Mouse (Mus musculus) layer of hippocampus, adult 8-10 months (tissue): Measurements from ENCODE around the gene Arid4a. TPM values are rescaled to one million over a fixed set of nuclear protein-coding genes. Genes with fewer than 3 reads are reported as not detected.

Source experiments
- DNase-seq, 2 experiments: peaks; one replicate each; pipeline ENCODE4 v3.0.0; 2022; ENCODE audit warnings: low spot score in 2 of 2
- total RNA-seq, 4 experiments: library from RNA; stranded (reverse); gene quantifications; 2 replicates each; pipeline ENCODE4 v1.2.4; 2022

Gene Arid4a
- total RNA-seq, 4 experiments from 2014 or later = 31.8 to 40.3 (median 35.7) TPM

- no peak for DNase-seq
Observed at GRCm38 (mm10) chr12:71139258-71139828, 123.6 kb downstream of the Arid4a start.

GRCm38 (mm10) chr12:71141189-71141588 is 125.4 kb downstream of the Arid4a start:
- no peak for DNase-seq

GRCm38 (mm10) chr12:71147641-71148040 is 131.9 kb downstream of the Arid4a start:
- peak in 1 of 2 experiments; percentile 28 for DNase-seq

Other genes with a start within 250 kb of the Arid4a start
- 10 to 100 TPM; 17.7 to 24.5 (median 21.4) TPM for gene Frmd6, start 190.5 kb upstream of the Arid4a start, total RNA-seq
- 100 to 1,000 TPM; 148 to 170 (median 156) TPM for gene Actr10, start 78.1 kb upstream of the Arid4a start, total RNA-seq
- gene Psma3, start 41.4 kb upstream of the Arid4a start, total RNA-seq = 100 to 1,000 TPM; 177 to 217 (median 209) TPM
- not detected for gene Tomm20l, start 95.4 kb downstream of the Arid4a start, total RNA-seq
- gene Timm9, start 120.7 kb downstream of the Arid4a start, total RNA-seq = 10 to 100 TPM; 53.7 to 69.2 (median 59.3) TPM
- 1 to 10 TPM; 6.4 to 7.1 (median 6.8) TPM for gene 2700049A03Rik, start 120.9 kb downstream of the Arid4a start, total RNA-seq